Comparison of ENCODE assay signal across 10 mouse cellular contexts in the genomic region with DNA sequence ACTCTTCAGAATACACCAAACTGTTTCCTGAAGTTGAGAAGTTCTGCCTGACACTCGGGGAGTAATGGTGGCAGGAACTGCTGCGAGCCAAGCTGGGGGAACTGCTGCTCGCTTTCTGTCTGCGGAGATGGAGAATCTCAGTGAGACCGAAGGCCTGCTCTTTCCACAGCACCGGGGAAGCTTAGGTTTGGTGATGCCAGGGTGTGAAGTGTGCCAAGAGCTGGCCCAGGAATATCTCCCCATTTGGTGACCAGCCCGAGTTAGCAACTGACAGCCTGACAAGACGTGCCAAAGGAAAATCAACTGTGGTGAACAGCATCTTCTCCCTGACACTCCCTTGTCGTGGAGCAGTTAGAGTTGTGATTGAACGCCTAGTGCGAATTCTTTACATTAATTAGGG. TPM values are rescaled to one million over a fixed set of nuclear protein-coding genes. Genes with fewer than 3 reads are reported as not detected.
DNase-seq lines count a peak whose midpoint lies in the region.
"Had no signal": no experiment of that assay in that cellular context is flagged by ENCODE, and none has a peak within 500 bp of the region (broad histone marks: within the 10 kb centered on the region; RNA-seq: fewer than 3 reads in every experiment).

No protein-coding gene starts in this region.

- intact Hi-C loops in gastrocnemius, postnatal 14 days (cut with DNase I; ENCODE audit: low total_unique reads), result no loop called here

- DNase-seq in cerebellum, adult 9-10 months, result peak; percentile 34
- DNase-seq in cerebellum, adult 8-10 months, result no peak
- peak; percentile 29 for DNase-seq in testis, postnatal 10 days (ENCODE audit: low spot score)
- DNase-seq in testis, postnatal 14 days (ENCODE audit: low spot score), result no peak
- DNase-seq in cerebellum, postnatal 25 days, result peak; percentile 26 to 40
- no peak for DNase-seq in gastrocnemius, postnatal 14 days
- DNase-seq: adrenal gland, adult 2 months; embryo, embryonic 11 days; gastrocnemius, postnatal 10 days; heart, postnatal 36 days had no signal

RNA-seq across cellular contexts. Expression of a gene that starts 22.3 kb away (rescaled TPM):
- 1 to 10 TPM; 1.8 to 3.1 TPM for total RNA-seq in gastrocnemius, postnatal 14 days (2021)

RNA-seq across cellular contexts. Expression of a gene that starts 34.2 kb away (rescaled TPM):
- under 1 TPM in 1 of 2 experiments, not detected in 1; 0.22 TPM for total RNA-seq in gastrocnemius, postnatal 14 days (2021)

RNA-seq across cellular contexts. Expression of a gene that starts 42.6 kb away (rescaled TPM):
- total RNA-seq in gastrocnemius, postnatal 14 days (2021), result 1 to 10 TPM in 1 of 2 experiments, under 1 TPM in 1; 0.53 to 1.5 TPM

RNA-seq across cellular contexts. Expression of a gene that starts 48.2 kb away (rescaled TPM):
- 1 to 10 TPM; 1.9 to 3.1 TPM for total RNA-seq in gastrocnemius, postnatal 14 days (2021)

RNA-seq across cellular contexts. Expression of a gene that starts 51.3 kb away (rescaled TPM):
- 10 to 100 TPM; 12.4 to 13.7 TPM for total RNA-seq in gastrocnemius, postnatal 14 days (2021)

Comparison
In these comparisons a context has a peak if more than half of its experiments do, and no peak if none do; other contexts are left out.
1. DNase-seq: peak in cerebellum, adult 9-10 months (single experiment), testis, postnatal 10 days (single experiment) and cerebellum, postnatal 25 days (2 of 2); none in cerebellum, adult 8-10 months (single experiment), testis, postnatal 14 days (single experiment) and gastrocnemius, postnatal 14 days (single experiment).